8 mouse cellular contexts compared by ENCODE assay signal in the genomic region with DNA sequence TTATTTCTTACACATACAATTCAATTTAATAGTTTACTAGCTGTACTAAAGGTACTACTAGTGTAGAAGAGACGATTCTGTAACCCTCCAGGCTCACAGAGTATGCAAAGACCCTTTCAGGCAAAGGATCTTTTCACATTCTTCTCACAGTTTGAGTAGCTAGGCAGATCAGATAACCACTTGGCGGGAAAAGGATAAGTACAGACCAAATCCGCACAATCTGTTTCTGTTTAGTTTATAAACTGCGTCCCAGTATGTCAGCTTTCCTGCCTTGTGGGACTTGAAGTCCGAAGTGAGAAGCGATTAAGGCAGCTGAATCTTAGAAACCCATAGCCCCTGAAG. TPM values are rescaled to one million over a fixed set of nuclear protein-coding genes. Genes with fewer than 3 reads are reported as not detected.
DNase-seq lines count a peak whose midpoint lies in the region; ATAC-seq and TF ChIP-seq lines count a peak whose summit lies in the region.

No protein-coding gene starts in this region.

- no peak for ATAC-seq in forebrain, embryonic 15.5 days (replicated peaks)
- no peak for ATAC-seq in liver, embryonic 15.5 days (ENCODE audit: insufficient read depth)

- peak overlapping the region; percentile 47 for H3K4me2 ChIP-seq in forebrain, embryonic 15.5 days (replicated peaks)
- H3K4me2 ChIP-seq in liver, embryonic 15.5 days: peak overlapping the region; percentile 76

- intact Hi-C loops in heart, adult 2 months (cut with DNase I): loop anchor here (2.0 to 10.0 kb wide), 2 partner anchors 15 to 531 kb away; partner anchors contain the start of genes Ppp2r3c and Ralgapa1
- intact Hi-C loops in heart, postnatal 14 days (cut with DNase I): loop anchor here (10.0 kb wide), 2 partner anchors 341 to 531 kb away; partner anchors contain the start of genes Nfkbia and Ppp2r3c

- no peaks in the 10 kb centered on the region; the same call in 1 of the 2 replicates for H3K4me1 ChIP-seq in heart, adult 2 months (ENCODE audit: control insufficient read depth, insufficient read depth, low read length)
- H3K4me1 ChIP-seq in forebrain, embryonic 15.5 days: peaks cover 13% of the 10 kb centered on the region
- H3K4me1 ChIP-seq in liver, embryonic 15.5 days (replicated peaks): peaks cover 18% of the 10 kb centered on the region

- WGBS in heart, adult 2 months: 0% methylated on average over 6 of the region's 6 CpGs
- WGBS in forebrain, embryonic 15.5 days: under 1% methylated on average over 6 of the region's 6 CpGs
- under 1% methylated on average over 6 of the region's 6 CpGs for WGBS in liver, embryonic 15.5 days (ENCODE audit: insufficient replicate concordance)

- peak overlapping the region; percentile 86 for H3K27ac ChIP-seq in heart, adult 2 months
- H3K27ac ChIP-seq in forebrain, embryonic 15.5 days (replicated peaks): peak overlapping the region; percentile 87
- H3K27ac ChIP-seq in liver, embryonic 15.5 days (replicated peaks): peak overlapping the region; percentile 81

- H3K36me3 ChIP-seq in heart, adult 2 months (ENCODE audit: control insufficient read depth, insufficient read depth, low read length): no peaks in the 10 kb centered on the region
- H3K36me3 ChIP-seq in C2C12 (ENCODE audit: control insufficient read depth, insufficient read depth): peaks cover 6% of the 10 kb centered on the region
- H3K36me3 ChIP-seq in forebrain, embryonic 15.5 days: no peaks in the 10 kb centered on the region
- no peaks in the 10 kb centered on the region; the same call in 1 of the 2 replicates for H3K36me3 ChIP-seq in liver, embryonic 15.5 days (replicated peaks)

- H3K9ac ChIP-seq in heart, adult 2 months (ENCODE audit: low read depth, low read length): peak overlapping the region; percentile 41
- peak overlapping the region; percentile 38 for H3K9ac ChIP-seq in forebrain, embryonic 15.5 days (replicated peaks)
- peak overlapping the region; percentile 48 for H3K9ac ChIP-seq in liver, embryonic 15.5 days

- no peak for TF ChIP-seq CTCF in heart, adult 2 months (IDR thresholded peaks at IDR 0.05)
- TF ChIP-seq CTCF in C2C12 (IDR thresholded peaks at IDR 0.05; ENCODE audit: control insufficient read depth, insufficient read depth, insufficient read length): no peak

- peak overlapping the region; percentile 88 for H3K4me3 ChIP-seq in heart, adult 2 months
- peak overlapping the region; percentile 98 for H3K4me3 ChIP-seq in C2C12 (ENCODE audit: insufficient read depth, poor library complexity, severe bottlenecking)
- peak overlapping the region; percentile 91 for H3K4me3 ChIP-seq in forebrain, embryonic 15.5 days
- peak overlapping the region; percentile 70 for H3K4me3 ChIP-seq in liver, embryonic 15.5 days (replicated peaks)

- H3K79me2 ChIP-seq in heart, adult 2 months (replicated peaks; ENCODE audit: control insufficient read depth, insufficient read depth, low read length): no peaks in the 10 kb centered on the region
- H3K79me2 ChIP-seq in C2C12 (ENCODE audit: control insufficient read depth, insufficient read depth): peaks cover 32% of the 10 kb centered on the region

- no peak for TF ChIP-seq POLR2A in heart, adult 2 months (IDR thresholded peaks at IDR 0.05; ENCODE audit: insufficient read depth, low read depth, low read length)

- DNase-seq in heart, adult 2 months: no peak
- no peak for DNase-seq in heart, postnatal 14 days
- DNase-seq in left cerebral cortex, adult 8-10 months (ENCODE audit: low spot score in 2 of 2): no peak
- DNase-seq in spleen, postnatal 36 days (ENCODE audit: low spot score in 2 of 2): no peak
- no peak for DNase-seq in adrenal gland, postnatal 4 days (ENCODE audit: low spot score in 2 of 2)

- no peaks in the 10 kb centered on the region for H3K27me3 ChIP-seq in heart, adult 2 months (ENCODE audit: control insufficient read depth, insufficient read depth, low read length)
- no peaks in the 10 kb centered on the region for H3K27me3 ChIP-seq in C2C12 (ENCODE audit: control insufficient read depth, insufficient read depth, insufficient read length)
- H3K27me3 ChIP-seq in forebrain, embryonic 15.5 days: no peaks in the 10 kb centered on the region
- no peaks in the 10 kb centered on the region for H3K27me3 ChIP-seq in liver, embryonic 15.5 days

- peaks cover 17% of the 10 kb centered on the region for H3K79me3 ChIP-seq in C2C12 (ENCODE audit: low read depth)

- H3ac ChIP-seq in C2C12 (ENCODE audit: control insufficient read depth, insufficient read length, low read depth): no peak overlapping the region

- H3K9me3 ChIP-seq in forebrain, embryonic 15.5 days: no peaks in the 10 kb centered on the region
- no peaks in the 10 kb centered on the region for H3K9me3 ChIP-seq in liver, embryonic 15.5 days (replicated peaks)

- no peak for TF ChIP-seq EP300 in heart, adult 2 months (IDR thresholded peaks at IDR 0.05; ENCODE audit: insufficient read depth, low read depth, low read length)

TF ChIP-seq in C2C12, 6 proteins besides CTCF, POLR2A, EP300 and RAD21:
- no peak for TF ChIP-seq MYOD1 (IDR thresholded peaks at IDR 0.05; ENCODE audit: control insufficient read depth, insufficient read length, low read depth)
- no peak for TF ChIP-seq MAX (IDR thresholded peaks at IDR 0.05)
- TF ChIP-seq FOSL1 (IDR thresholded peaks at IDR 0.05; ENCODE audit: insufficient read depth, low read length, poor library complexity, severe bottlenecking): no peak
- no peak for TF ChIP-seq MYOG (IDR thresholded peaks at IDR 0.05; ENCODE audit: control insufficient read depth, extremely low read depth, insufficient read length)
- TF ChIP-seq USF1 (IDR thresholded peaks at IDR 0.05; ENCODE audit: low read depth): no peak
- no peak for TF ChIP-seq CEBPB (IDR thresholded peaks at IDR 0.05; ENCODE audit: low read depth)

RNA-seq across cellular contexts. Expression of gene Brms1l, which starts 0.3 kb away (rescaled TPM):
- 10 to 100 TPM; 19.1 to 21.0 TPM for total RNA-seq in heart, adult 2 months (2021)
- polyA plus RNA-seq in heart, adult 2 months (2012; rRNA removed): 11.8 and 24.8 TPM in 2 replicates
- 10 to 100 TPM; 22.3 to 23.9 TPM for total RNA-seq in heart, postnatal 14 days (2021)
- 22.5 TPM for polyA plus RNA-seq in C2C12 (2012; fragmentation: generic; extraction: Trizol)
- 57.5 and 60.8 TPM in 2 replicates for polyA plus RNA-seq in forebrain, embryonic 15.5 days (2015; fragmentation: Nextera tagmentation; extraction: Ambion mirVana)
- 12.0 and 12.5 TPM in 2 replicates for polyA plus RNA-seq in liver, embryonic 15.5 days (2015; fragmentation: Nextera tagmentation; extraction: Ambion mirVana)
- 10 to 100 TPM; 63.4 to 77.9 (median 71.0) TPM for total RNA-seq in left cerebral cortex, adult 8-10 months (2022)
- total RNA-seq in adrenal gland, postnatal 4 days (2021): 10 to 100 TPM; 43.9 to 44.7 TPM

RNA-seq across cellular contexts. Expression of gene Ralgapa1, which starts 14.9 kb away (rescaled TPM):
- 10 to 100 TPM; 55.9 to 57.0 TPM for total RNA-seq in heart, adult 2 months (2021)
- 38.8 and 56.2 TPM in 2 replicates for polyA plus RNA-seq in heart, adult 2 months (2012; rRNA removed)
- 10 to 100 TPM; 59.2 to 59.5 TPM for total RNA-seq in heart, postnatal 14 days (2021)
- 3.6 TPM for polyA plus RNA-seq in C2C12 (2012; fragmentation: generic; extraction: Trizol)
- 19.6 and 20.6 TPM in 2 replicates for polyA plus RNA-seq in forebrain, embryonic 15.5 days (2015; fragmentation: Nextera tagmentation; extraction: Ambion mirVana)
- 3.2 and 4.1 TPM in 2 replicates for polyA plus RNA-seq in liver, embryonic 15.5 days (2015; fragmentation: Nextera tagmentation; extraction: Ambion mirVana)
- total RNA-seq in left cerebral cortex, adult 8-10 months (2022): 100 to 1,000 TPM; 106 to 112 (median 111) TPM
- 10 to 100 TPM; 70.5 to 76.7 TPM for total RNA-seq in adrenal gland, postnatal 4 days (2021)
